Mouse (Mus musculus) forebrain, embryonic 13.5 days (tissue): ENCODE measurements at regions not wholly inside any gene's neighbourhood (a gene's known extent, or its start where the extent isn't known, plus 50 kb on each side); places are given as distances from the start of the nearest gene placed in this dataset.

ENCODE experiments used
- ATAC-seq: fragments of 200-750 bp; cut with Nextera tagmentation; 2 replicates; pipeline ENCODE4 v1.8.0; 2017
- H3K27ac ChIP-seq: fragments of 300-500 bp; sonication (generic); 2 replicates; pipeline ENCODE4 v1.5.1; 2015; ENCODE audit warnings: inconsistent platforms, mild to moderate bottlenecking, moderate library complexity
- H3K27me3 ChIP-seq: fragments of 300-500 bp; sonication (generic); 2 replicates; pipeline ENCODE4 v1.6.1; 2015; ENCODE audit warnings: mild to moderate bottlenecking, inconsistent platforms
- H3K36me3 ChIP-seq: fragments of 300-500 bp; sonication (generic); 2 replicates; pipeline ENCODE4 v1.6.1; 2015; ENCODE audit warnings: mild to moderate bottlenecking, inconsistent platforms; ENCODE audit not compliant: poor library complexity, severe bottlenecking
- H3K4me1 ChIP-seq: fragments of 300-500 bp; sonication (generic); 2 replicates; pipeline ENCODE4 v1.6.1; 2015; ENCODE audit warnings: inconsistent platforms
- H3K4me2 ChIP-seq: fragments of 300-500 bp; sonication (generic); 2 replicates; pipeline ENCODE4 v1.6.1; 2015; ENCODE audit warnings: inconsistent platforms, mild to moderate bottlenecking, moderate library complexity
- H3K4me3 ChIP-seq: fragments of 300-500 bp; sonication (generic); 2 replicates; pipeline ENCODE4 v1.5.1; 2015; ENCODE audit warnings: mild to moderate bottlenecking, inconsistent platforms
- H3K9ac ChIP-seq: fragments of 300-500 bp; sonication (generic); 2 replicates; pipeline ENCODE4 v1.6.1; 2015; ENCODE audit warnings: mild to moderate bottlenecking, inconsistent platforms
- H3K9me3 ChIP-seq: fragments of 300-500 bp; sonication (generic); replicated peaks from 2 replicates; pipeline ENCODE4 v1.6.1; 2016; ENCODE audit warnings: inconsistent platforms
- WGBS: fragments of 180-500 bp; shearing (Covaris S2); methylation state at CpG from one replicate; pipeline ENCODE4 v1.1.7; 2015; 5-methylcytosine and 5-hydroxymethylcytosine counted together

- ATAC-seq, result peak; percentile 80
- 39% methylated on average over 13 of the region's 13 CpGs for WGBS
- H3K9ac ChIP-seq, result no peak overlapping the region
- no peaks in the 10 kb centered on the region for H3K9me3 ChIP-seq
- peaks cover 18% of the 10 kb centered on the region for H3K4me1 ChIP-seq
- no peaks in the 10 kb centered on the region for H3K36me3 ChIP-seq
- H3K27me3 ChIP-seq, result 0 out of 2 replicates have a peak, but pooled peaks cover 4% of the 10 kb centered on the region
- no peak overlapping the region for H3K4me2 ChIP-seq
- H3K27ac ChIP-seq, result no peak overlapping the region
- no peak overlapping the region for H3K4me3 ChIP-seq
These were observed 165.3 kb upstream of the Tle3 start for GRCm38 (mm10) chr9:61206725-61207365.

DNA sequence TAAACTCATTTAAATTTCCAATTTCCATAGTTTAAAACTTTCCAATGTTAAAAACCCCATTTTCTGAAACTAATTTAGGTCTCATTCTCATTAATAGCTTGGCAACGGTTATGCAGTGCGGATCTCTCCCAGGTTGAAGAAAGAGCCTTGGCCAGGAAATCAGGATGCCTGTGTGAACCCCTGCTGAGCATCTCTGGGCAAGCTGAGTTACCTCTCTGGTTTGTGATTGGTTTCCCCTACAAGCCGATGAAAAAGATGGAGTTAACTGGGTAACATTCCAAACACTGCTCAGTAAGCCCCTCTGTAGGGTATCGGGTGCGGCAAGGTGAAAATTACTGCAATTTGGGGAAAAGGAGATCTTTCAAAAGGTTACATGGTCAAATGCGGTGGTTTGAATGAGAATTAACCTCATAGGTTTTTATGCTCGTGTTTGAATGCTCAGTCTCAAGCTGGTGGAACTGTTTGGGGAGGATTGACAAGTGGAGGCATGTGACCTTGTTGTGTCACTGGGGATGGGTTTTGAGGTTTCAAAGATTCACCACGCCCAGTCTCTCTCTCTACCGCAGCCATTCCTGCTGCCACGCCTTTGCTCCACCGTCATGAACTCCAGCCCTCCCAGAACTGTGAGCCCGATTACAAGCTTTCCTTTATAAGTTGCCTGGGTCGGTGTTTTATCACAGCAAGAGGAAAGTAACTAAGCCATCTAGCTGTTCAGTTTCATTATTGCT, 164.6 kb upstream of the Tle3 start:
- H3K4me3 ChIP-seq, result no peak overlapping the region
- no peak overlapping the region for H3K27ac ChIP-seq
- H3K27me3 ChIP-seq, result 0 out of 2 replicates have a peak, but pooled peaks cover 4% of the 10 kb centered on the region
- no peak overlapping the region for H3K9ac ChIP-seq
- H3K9me3 ChIP-seq, result no peaks in the 10 kb centered on the region
- H3K4me1 ChIP-seq, result peaks cover 18% of the 10 kb centered on the region
- ATAC-seq, result no peak
- 85% methylated on average over 13 of the region's 13 CpGs for WGBS
- H3K4me2 ChIP-seq, result no peak overlapping the region
- no peaks in the 10 kb centered on the region for H3K36me3 ChIP-seq

- Histone ChIP-seq H3K27ac (no peak overlapping the region), H3K9me3 (no peaks in the 10 kb centered on the region), H3K4me2 (no peak overlapping the region), H3K36me3 (no peaks in the 10 kb centered on the region), H3K4me3 (no peak overlapping the region), H3K27me3 (no peaks in the 10 kb centered on the region), H3K4me1 (peaks cover 27% of the 10 kb centered on the region), H3K9ac (no peak overlapping the region)
- WGBS, result 65% methylated on average over 4 of the region's 4 CpGs
- ATAC-seq, result no peak
These were observed 160.5 kb upstream of the Tle3 start for GRCm38 (mm10) chr9:61211627-61212026.

DNA sequence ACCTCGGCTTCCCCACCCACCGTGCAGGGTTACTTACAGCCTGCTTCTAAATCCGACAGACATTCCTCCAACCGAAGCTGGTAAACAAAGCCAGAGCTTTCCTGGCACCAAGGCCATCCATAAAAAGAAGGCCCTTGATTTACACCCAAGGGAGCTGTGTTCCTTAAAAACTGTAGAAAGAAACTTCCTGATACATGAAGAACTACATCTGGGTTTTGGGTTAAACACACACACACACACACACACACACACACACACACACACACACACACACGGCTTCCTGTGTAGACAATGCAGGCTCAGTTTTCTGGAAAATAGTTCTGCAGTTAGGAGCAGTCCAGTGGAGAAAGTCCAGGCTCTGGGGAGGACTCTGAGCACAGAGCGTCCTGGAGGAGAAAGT, 157.2 kb upstream of the Tle3 start:
- Histone ChIP-seq H3K27ac (no peak overlapping the region), H3K27me3 (no peaks in the 10 kb centered on the region), H3K4me3 (no peak overlapping the region), H3K4me1 (peaks cover 31% of the 10 kb centered on the region), H3K9me3 (no peaks in the 10 kb centered on the region), H3K4me2 (no peak overlapping the region), H3K36me3 (no peaks in the 10 kb centered on the region), H3K9ac (no peak overlapping the region)
- ATAC-seq, result no peak
- 66% methylated on average over 6 of the region's 6 CpGs for WGBS

DNA sequence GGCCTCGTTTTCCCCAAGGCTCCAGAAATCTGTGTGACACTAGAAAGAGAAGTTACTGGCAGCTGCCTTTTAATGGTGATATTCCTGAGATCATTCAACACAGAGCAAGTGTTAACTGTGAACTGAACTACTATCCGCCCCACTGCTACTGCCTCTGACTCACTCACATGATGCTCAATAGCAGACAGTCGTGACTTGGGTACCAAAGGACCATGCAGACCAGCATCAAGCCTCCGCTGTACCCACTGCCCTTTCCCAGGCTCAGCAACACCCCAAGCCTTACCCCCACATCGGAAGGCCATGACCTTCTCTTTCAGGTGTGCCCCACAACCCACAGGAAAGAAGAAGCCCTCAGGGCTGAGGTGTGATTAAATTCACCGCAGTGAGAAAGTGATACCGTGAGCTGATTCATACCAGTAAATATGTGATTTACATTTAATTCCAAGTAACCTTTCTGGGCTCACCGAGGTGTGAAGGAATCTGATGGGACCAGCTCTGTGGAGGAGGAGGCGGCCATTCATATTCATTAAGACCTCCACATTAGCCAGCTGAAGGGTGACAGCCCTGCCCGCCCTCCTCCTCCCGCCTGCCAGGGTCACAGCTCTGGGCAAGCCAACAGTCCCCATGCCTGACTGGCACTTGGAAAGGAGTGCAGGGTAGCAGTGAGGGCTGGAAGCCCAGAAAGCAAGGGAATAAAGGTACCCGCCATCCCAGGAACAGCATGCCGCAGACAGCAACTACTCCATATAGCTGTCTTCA, 156.0 kb upstream of the Tle3 start:
- peaks cover 36% of the 10 kb centered on the region for H3K4me1 ChIP-seq
- 54% methylated on average over 13 of the region's 13 CpGs for WGBS
- no peaks in the 10 kb centered on the region for H3K9me3 ChIP-seq
- no peak overlapping the region for H3K4me2 ChIP-seq
- ATAC-seq, result peak; percentile 85
- H3K4me3 ChIP-seq, result no peak overlapping the region
- H3K9ac ChIP-seq, result no peak overlapping the region
- H3K36me3 ChIP-seq, result no peaks in the 10 kb centered on the region
- no peaks in the 10 kb centered on the region for H3K27me3 ChIP-seq
- peak overlapping the region; percentile 59; the same call in 1 of the 2 replicates for H3K27ac ChIP-seq

DNA sequence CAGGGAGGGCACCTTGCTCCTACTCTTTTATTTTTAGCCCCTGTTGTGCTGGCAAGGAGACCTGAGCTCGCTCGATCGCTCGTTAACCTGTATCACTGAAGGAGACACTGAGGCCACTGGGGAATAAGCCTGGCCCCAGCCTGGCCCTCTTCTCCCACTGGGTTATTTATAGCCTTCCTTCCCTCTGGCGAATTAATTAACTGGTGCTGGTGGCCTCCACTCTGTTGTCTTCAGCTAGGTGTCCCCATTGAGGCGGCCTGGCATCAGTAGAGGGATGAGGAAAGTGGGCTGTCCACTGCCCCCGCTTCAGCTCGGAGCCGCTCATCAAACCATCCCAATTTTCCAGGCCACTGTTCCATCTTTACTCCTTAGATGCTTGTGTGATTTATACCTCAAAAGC, 152.1 kb upstream of the Tle3 start:
- Histone ChIP-seq H3K4me2 (no peak overlapping the region), H3K4me1 (peaks cover 46% of the 10 kb centered on the region), H3K27me3 (no peaks in the 10 kb centered on the region), H3K4me3 (no peak overlapping the region), H3K9me3 (no peaks in the 10 kb centered on the region), H3K36me3 (no peaks in the 10 kb centered on the region), H3K9ac (no peak overlapping the region), H3K27ac (no peak overlapping the region)
- no peak for ATAC-seq
- WGBS, result 42% methylated on average over 9 of the region's 9 CpGs

GRCm38 (mm10) chr9:61222212-61223003, 149.8 kb upstream of the Tle3 start:
- no peaks in the 10 kb centered on the region for H3K27me3 ChIP-seq
- no peak overlapping the region for H3K4me3 ChIP-seq
- no peak overlapping the region for H3K4me2 ChIP-seq
- no peaks in the 10 kb centered on the region for H3K9me3 ChIP-seq
- no peak overlapping the region for H3K27ac ChIP-seq
- no peaks in the 10 kb centered on the region for H3K36me3 ChIP-seq
- 0 out of 2 replicates have a peak, but pooled peaks have one; percentile 27 for ATAC-seq
- peaks cover 29% of the 10 kb centered on the region for H3K4me1 ChIP-seq
- no peak overlapping the region for H3K9ac ChIP-seq
- WGBS, result 71% methylated on average over 18 of the region's 18 CpGs

DNA sequence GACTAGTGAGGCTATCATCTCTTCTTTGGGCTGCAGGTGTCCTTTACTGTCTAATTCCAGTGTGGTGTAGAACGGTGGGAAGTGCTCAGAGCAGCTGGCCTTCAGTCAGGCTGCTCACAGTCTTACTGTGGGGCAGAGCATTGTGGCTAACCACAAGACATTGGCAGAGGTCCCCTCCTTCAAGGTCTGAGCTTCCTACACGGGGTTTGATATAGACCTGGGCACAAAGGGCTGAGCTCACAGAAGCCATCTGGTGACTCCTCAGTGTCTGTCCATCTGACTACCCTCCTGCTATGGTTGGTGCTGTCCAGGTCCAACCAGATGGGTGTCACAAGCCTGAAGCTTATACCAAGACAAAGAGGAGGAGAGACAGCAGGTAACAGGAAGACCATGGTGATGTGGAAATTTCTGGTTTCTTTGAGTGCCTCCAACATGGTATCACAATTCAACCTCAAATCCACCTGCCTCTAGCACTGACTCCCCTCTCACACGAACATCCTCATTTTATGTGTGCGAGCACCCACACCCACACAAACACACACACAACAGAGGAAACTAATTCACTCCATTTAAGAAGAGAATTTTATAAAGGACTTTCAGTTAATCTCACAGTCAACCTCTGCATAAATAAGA, 147.0 kb upstream of the Tle3 start:
- H3K4me2 ChIP-seq, result no peak overlapping the region
- no peak overlapping the region for H3K4me3 ChIP-seq
- H3K27ac ChIP-seq, result no peak overlapping the region
- peaks cover 35% of the 10 kb centered on the region for H3K4me1 ChIP-seq
- H3K27me3 ChIP-seq, result peaks cover 3% of the 10 kb centered on the region; the same call in 1 of the 2 replicates
- H3K9me3 ChIP-seq, result no peaks in the 10 kb centered on the region
- H3K36me3 ChIP-seq, result no peaks in the 10 kb centered on the region
- H3K9ac ChIP-seq, result no peak overlapping the region
- ATAC-seq, result no peak
- whole genome bisulfite sequencing, result 85% methylated on average over 4 of the region's 4 CpGs

DNA sequence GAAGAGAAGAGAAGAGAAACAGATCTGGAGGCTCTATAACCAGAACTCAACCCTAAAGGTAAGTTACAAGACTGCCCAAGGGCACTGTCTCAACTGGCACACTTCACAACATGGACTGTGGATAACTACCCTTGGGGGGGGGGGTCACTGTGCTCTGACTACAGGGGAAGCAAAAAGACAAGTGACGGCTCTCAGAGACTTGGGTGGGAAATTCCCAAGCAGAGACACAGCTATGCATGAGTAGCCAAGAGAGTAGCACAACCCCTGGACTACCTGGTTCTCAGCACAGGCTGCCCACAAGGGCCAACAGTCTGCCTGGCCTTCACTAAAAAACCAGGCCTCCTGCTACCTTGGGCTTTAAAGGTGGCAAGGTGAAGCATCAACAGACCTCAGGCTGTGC, 146.3 kb upstream of the Tle3 start:
- ATAC-seq, result no peak
- no peaks in the 10 kb centered on the region for H3K9me3 ChIP-seq

GRCm38 (mm10) chr9:61226596-61227384, 145.4 kb upstream of the Tle3 start:
- ATAC-seq, result no peak
- Histone ChIP-seq H3K36me3 (no peaks in the 10 kb centered on the region), H3K4me1 (peaks cover 31% of the 10 kb centered on the region), H3K27me3 (peaks cover 3% of the 10 kb centered on the region; the same call in 1 of the 2 replicates), H3K4me2 (no peak overlapping the region), H3K4me3 (no peak overlapping the region), H3K9me3 (no peaks in the 10 kb centered on the region), H3K9ac (no peak overlapping the region), H3K27ac (no peak overlapping the region)
- WGBS, result 86% methylated on average over 11 of the region's 12 CpGs

More for the DNA sequence above, 146.3 kb upstream of the Tle3 start:
- Histone ChIP-seq H3K27ac (no peak overlapping the region), H3K36me3 (no peaks in the 10 kb centered on the region), H3K27me3 (peaks cover 3% of the 10 kb centered on the region; the same call in 1 of the 2 replicates), H3K4me1 (peaks cover 32% of the 10 kb centered on the region), H3K4me3 (no peak overlapping the region), H3K4me2 (no peak overlapping the region), H3K9ac (no peak overlapping the region)
- 100% methylated on average over 1 of the region's 1 CpGs for WGBS
